Mouse (Mus musculus): ENCODE results near the gene Pgc. TPM values are rescaled to one million over a fixed set of nuclear protein-coding genes. Genes with fewer than 3 reads are reported as not detected.

The Pgc gene
- total and polyA plus RNA-seq, 2 experiments: 0.26 TPM; not detected in 1

GRCm38 (mm10) chr17:47730633-47731575 lies 4.3 kb downstream of the Pgc start:
- Histone ChIP-seq H3K27me3 (ENCODE audit: control insufficient read depth, insufficient read depth, low read length) (no peaks in the 10 kb centered on the region), H3K4me1 (ENCODE audit: control insufficient read depth, insufficient read depth, low read length) (no peaks in the 10 kb centered on the region), H3K4me3 (ENCODE audit: insufficient read depth, low read depth, low read length) (no peak overlapping the region), H3K27ac (replicated peaks; ENCODE audit: insufficient read depth, low read depth, low read length) (no peak overlapping the region), H3K36me3 (ENCODE audit: control insufficient read depth, insufficient read depth, low read length) (no peaks in the 10 kb centered on the region), H3K79me2 (ENCODE audit: control insufficient read depth, insufficient read depth, low read length) (no peaks in the 10 kb centered on the region), H3K9ac (ENCODE audit: low read depth, low read length) (no peak overlapping the region)
- no peak for DNase-seq (ENCODE audit: extremely low read depth, low read depth, low spot score)
- TF ChIP-seq CTCF (IDR thresholded peaks at IDR 0.05; ENCODE audit: low read depth, low read length) (no peak), POLR2A (IDR thresholded peaks at IDR 0.05; ENCODE audit: extremely low read depth, insufficient read depth, low read length) (no peak)
- WGBS: 63% methylated on average over 24 of the region's 24 CpGs

- 82% methylated on average over 14 of the region's 14 CpGs for WGBS
- peaks cover 5% of the 10 kb centered on the region; the same call in 1 of the 2 replicates for H3K4me1 ChIP-seq (ENCODE audit: control insufficient read depth, insufficient read depth, low read length)
- no peaks in the 10 kb centered on the region for H3K27me3 ChIP-seq (ENCODE audit: control insufficient read depth, insufficient read depth, low read length)
- H3K4me3 ChIP-seq (ENCODE audit: insufficient read depth, low read depth, low read length): no peak overlapping the region
- no peak overlapping the region for H3K9ac ChIP-seq (ENCODE audit: low read depth, low read length)
- no peak for TF ChIP-seq CTCF (IDR thresholded peaks at IDR 0.05; ENCODE audit: low read depth, low read length)
- TF ChIP-seq POLR2A (IDR thresholded peaks at IDR 0.05; ENCODE audit: extremely low read depth, insufficient read depth, low read length): no peak
- H3K27ac ChIP-seq (replicated peaks; ENCODE audit: insufficient read depth, low read depth, low read length): no peak overlapping the region
- H3K79me2 ChIP-seq (ENCODE audit: control insufficient read depth, insufficient read depth, low read length): peaks cover 23% of the 10 kb centered on the region
- no peaks in the 10 kb centered on the region for H3K36me3 ChIP-seq (ENCODE audit: control insufficient read depth, insufficient read depth, low read length)
- DNase-seq (ENCODE audit: extremely low read depth, low read depth, low spot score): no peak
These were observed 9.0 kb downstream of the Pgc start for GRCm38 (mm10) chr17:47735553-47736100.

- Histone ChIP-seq H3K79me2 (ENCODE audit: control insufficient read depth, insufficient read depth, low read length) (peaks cover 29% of the 10 kb centered on the region), H3K27ac (replicated peaks; ENCODE audit: insufficient read depth, low read depth, low read length) (peak within 1 kb of the TSS; percentile 92), H3K4me3 (ENCODE audit: insufficient read depth, low read depth, low read length) (peak within 1 kb of the TSS; percentile 84), H3K4me1 (ENCODE audit: control insufficient read depth, insufficient read depth, low read length) (peaks cover 5% of the 10 kb centered on the region; the same call in 1 of the 2 replicates), H3K36me3 (ENCODE audit: control insufficient read depth, insufficient read depth, low read length) (no peaks in the 10 kb centered on the region), H3K27me3 (ENCODE audit: control insufficient read depth, insufficient read depth, low read length) (no peaks in the 10 kb centered on the region), H3K9ac (ENCODE audit: low read depth, low read length) (peak within 1 kb of the TSS; percentile 96)
- 2% methylated on average over 46 of the region's 47 CpGs for WGBS
- DNase-seq (ENCODE audit: extremely low read depth, low read depth, low spot score): peak; percentile 73
- peak; percentile 85 for TF ChIP-seq CTCF (IDR thresholded peaks at IDR 0.05; ENCODE audit: low read depth, low read length)
- 0 out of 2 replicates have a peak, but pooled peaks have one; percentile 54 for TF ChIP-seq POLR2A (IDR thresholded peaks at IDR 0.05; ENCODE audit: extremely low read depth, insufficient read depth, low read length)
These were observed 10.2 kb downstream of the Pgc start, which contains the start of gene Tfeb for GRCm38 (mm10) chr17:47736856-47737255. Gene Tfeb, plus strand, starts transcription at chr17:47737030.

DNA sequence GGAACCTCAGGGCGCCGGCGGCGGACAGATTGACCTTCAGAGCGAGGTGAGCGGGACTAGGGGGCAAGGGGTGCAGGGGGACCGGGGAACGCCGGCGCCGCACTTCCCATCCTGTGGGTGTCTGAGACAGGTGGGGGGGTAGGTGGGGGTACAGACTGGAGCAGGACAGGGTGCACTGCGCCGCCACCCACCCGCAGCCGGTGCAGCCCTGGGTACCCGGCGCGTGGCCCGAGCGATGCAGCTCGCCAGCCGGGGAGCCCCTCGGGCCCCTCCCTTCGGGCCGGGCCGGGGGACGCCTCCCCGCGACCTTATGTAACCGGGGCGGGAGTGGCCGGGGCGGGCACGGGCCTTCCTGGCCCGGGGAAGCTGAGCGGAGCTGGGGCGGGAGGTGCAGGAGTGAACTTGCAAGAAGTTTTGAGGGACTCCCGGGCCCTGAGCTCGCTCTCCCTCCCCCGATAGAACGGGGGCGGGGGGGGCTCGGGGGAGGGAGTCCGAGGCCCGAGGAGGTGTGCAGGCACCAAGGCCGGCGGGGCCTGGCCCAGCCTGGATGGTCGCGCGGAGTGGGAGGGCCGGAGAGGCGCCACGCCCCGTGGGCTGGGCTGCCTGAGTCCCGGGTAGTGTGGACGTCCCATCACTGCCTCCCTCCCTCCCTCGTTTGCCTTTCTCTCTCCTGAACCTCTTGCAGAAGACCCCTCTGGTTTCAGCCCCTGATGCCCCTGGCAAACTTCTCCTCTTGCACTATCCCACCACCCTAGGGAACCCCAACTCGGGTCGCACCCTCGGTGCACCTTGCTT lies 10.8 kb downstream of the Pgc start:
- DNase-seq (ENCODE audit: extremely low read depth, low read depth, low spot score): peak; percentile 70
- peak overlapping the region; percentile 92 for H3K27ac ChIP-seq (replicated peaks; ENCODE audit: insufficient read depth, low read depth, low read length)
- peaks cover 5% of the 10 kb centered on the region; the same call in 1 of the 2 replicates for H3K4me1 ChIP-seq (ENCODE audit: control insufficient read depth, insufficient read depth, low read length)
- H3K9ac ChIP-seq (ENCODE audit: low read depth, low read length): peak overlapping the region; percentile 96
- TF ChIP-seq POLR2A (IDR thresholded peaks at IDR 0.05; ENCODE audit: extremely low read depth, insufficient read depth, low read length) (0 out of 2 replicates have a peak, but pooled peaks have one; percentile 32), CTCF (IDR thresholded peaks at IDR 0.05; ENCODE audit: low read depth, low read length) (no peak)
- no peaks in the 10 kb centered on the region for H3K27me3 ChIP-seq (ENCODE audit: control insufficient read depth, insufficient read depth, low read length)
- peaks cover 32% of the 10 kb centered on the region for H3K79me2 ChIP-seq (ENCODE audit: control insufficient read depth, insufficient read depth, low read length)
- no peaks in the 10 kb centered on the region for H3K36me3 ChIP-seq (ENCODE audit: control insufficient read depth, insufficient read depth, low read length)
- H3K4me3 ChIP-seq (ENCODE audit: insufficient read depth, low read depth, low read length): peak overlapping the region; percentile 84
- WGBS: 1% methylated on average over 58 of the region's 60 CpGs

DNA sequence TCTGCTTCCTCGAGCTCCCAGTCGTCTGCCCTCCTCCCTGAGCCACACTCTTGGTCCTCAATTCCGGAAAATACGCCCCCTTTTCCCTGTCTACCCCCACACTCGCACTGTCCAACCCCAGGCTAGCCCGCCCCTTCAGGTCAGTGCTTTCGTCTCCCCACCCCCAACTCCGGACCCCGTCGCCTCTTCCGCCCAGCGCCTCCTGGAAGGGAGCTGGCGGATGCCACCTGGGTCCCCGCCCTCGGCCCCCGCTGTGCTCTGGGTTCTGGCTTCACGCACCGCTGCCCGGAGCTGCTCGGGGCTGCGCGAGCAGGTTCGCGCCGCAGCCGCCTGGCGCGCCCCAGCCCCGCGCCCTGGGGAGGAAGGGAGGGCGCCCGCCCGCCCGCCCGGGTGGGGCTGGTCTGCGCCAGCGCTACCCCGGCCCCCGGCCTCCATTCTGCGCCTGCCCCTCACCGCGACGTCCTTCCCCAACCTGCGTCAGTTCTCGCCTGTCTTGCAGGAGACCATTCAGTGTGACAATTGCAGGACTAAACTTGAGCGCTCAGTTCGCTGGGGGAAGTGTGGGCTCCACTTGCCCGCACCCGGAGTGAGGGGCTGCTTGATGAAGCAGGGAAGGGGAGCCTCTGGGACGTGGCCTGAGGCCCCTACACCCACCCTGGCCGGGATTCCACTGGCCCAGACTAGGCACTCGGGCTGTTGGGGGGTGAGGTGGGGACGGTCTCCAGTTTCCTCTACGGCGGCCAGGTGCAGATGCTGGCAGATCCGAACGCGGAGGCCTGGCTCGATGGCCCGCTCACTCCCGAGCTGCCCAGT lies 11.6 kb downstream of the Pgc start:
- Histone ChIP-seq H3K79me2 (ENCODE audit: control insufficient read depth, insufficient read depth, low read length) (peaks cover 32% of the 10 kb centered on the region), H3K27ac (replicated peaks; ENCODE audit: insufficient read depth, low read depth, low read length) (no peak overlapping the region), H3K4me1 (ENCODE audit: control insufficient read depth, insufficient read depth, low read length) (peaks cover 5% of the 10 kb centered on the region; the same call in 1 of the 2 replicates), H3K4me3 (ENCODE audit: insufficient read depth, low read depth, low read length) (peak overlapping the region; percentile 84), H3K36me3 (ENCODE audit: control insufficient read depth, insufficient read depth, low read length) (no peaks in the 10 kb centered on the region), H3K27me3 (ENCODE audit: control insufficient read depth, insufficient read depth, low read length) (no peaks in the 10 kb centered on the region), H3K9ac (ENCODE audit: low read depth, low read length) (peak overlapping the region; percentile 55)
- DNase-seq (ENCODE audit: extremely low read depth, low read depth, low spot score): no peak
- TF ChIP-seq POLR2A (IDR thresholded peaks at IDR 0.05; ENCODE audit: extremely low read depth, insufficient read depth, low read length) (no peak), CTCF (IDR thresholded peaks at IDR 0.05; ENCODE audit: low read depth, low read length) (no peak)
- WGBS: 7% methylated on average over 51 of the region's 61 CpGs

Measured in liver, adult 2 months (tissue).